Mouse (Mus musculus): ENCODE results near the gene Slc27a5.

Slc27a5 gene

GRCm38 (mm10) chr7:12998053-12998452 lies at the start of gene Slc27a5:
TSS of gene Slc27a5 (minus strand) at chr7:12998192.
- DNase-seq (ENCODE audit: low spot score in 2 of 2) = no peak

GRCm38 (mm10) chr7:13046084-13046483 lies 48.1 kb upstream of the Slc27a5 start:
- DNase-seq (ENCODE audit: low spot score in 2 of 2) = peak in 1 of 2 experiments; percentile 63

DNA sequence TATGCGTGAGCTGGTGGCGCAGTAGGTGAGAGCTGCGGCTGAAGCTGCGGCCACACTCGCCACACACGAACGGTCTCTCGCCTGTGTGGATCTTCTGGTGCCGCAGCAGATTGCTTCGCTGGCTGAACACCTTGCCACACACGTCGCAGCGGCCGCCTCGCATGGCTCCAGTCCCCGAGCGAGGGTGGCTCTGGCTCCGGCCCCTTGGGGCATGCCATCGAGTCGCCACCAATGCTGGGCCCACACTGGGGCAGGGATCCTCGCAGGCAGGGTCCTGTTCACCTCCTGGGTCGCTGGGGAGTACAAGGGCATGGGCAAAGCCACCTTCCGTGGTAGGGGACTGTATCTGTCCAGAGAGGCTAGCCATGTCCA lies 46.2 kb upstream of the Slc27a5 start:
- DNase-seq (ENCODE audit: low spot score in 2 of 2) = no peak

GRCm38 (mm10) chr7:13043445-13044253 lies 45.7 kb upstream of the Slc27a5 start:
- no peak for DNase-seq (ENCODE audit: low spot score in 2 of 2)

DNA sequence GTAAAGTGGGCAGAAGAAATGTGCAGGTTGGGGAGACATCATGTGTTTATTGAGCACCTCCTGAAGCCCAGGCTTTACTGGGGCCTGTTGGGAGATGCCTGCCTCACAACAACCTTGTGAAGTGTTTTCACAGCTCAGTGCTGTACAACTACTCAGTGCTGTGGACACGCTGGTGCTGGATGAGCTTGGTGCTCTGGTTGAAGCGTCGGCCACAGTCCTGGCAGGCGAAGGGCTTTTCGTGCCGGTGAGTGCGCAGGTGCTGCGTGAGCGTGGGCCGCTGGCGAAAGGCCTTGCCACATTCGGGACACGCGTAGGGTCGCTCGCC lies 45.1 kb upstream of the Slc27a5 start:
- DNase-seq (ENCODE audit: low spot score in 2 of 2) = no peak

DNA sequence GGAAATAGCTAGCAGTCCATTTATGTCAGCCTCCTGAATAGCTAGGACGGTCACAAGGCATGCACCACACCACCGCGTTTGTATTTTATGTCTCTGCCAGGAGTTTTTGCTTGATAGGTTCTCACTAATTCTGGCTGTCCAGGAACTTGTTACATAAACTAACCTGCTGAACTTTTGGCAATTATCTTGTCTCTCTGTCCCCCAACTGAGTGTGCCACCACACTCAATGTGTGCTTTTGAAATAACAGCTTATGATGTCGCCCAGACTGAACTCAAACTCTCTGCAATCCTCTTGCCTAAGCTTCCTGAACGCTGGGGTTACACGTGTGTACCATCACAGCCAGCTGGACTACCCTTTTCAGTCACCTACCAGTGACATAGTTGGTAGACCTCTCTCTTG lies 44.5 kb upstream of the Slc27a5 start:
- DNase-seq (ENCODE audit: low spot score in 2 of 2) = no peak

- no peak for DNase-seq (ENCODE audit: low spot score in 2 of 2)
Observed at GRCm38 (mm10) chr7:13041256-13041655, 43.3 kb upstream of the Slc27a5 start.

GRCm38 (mm10) chr7:13039181-13039580 lies 41.2 kb upstream of the Slc27a5 start:
- no peak for DNase-seq (ENCODE audit: low spot score in 2 of 2)

- no peak for DNase-seq (ENCODE audit: low spot score in 2 of 2)
Observed at GRCm38 (mm10) chr7:13038621-13039169, 40.7 kb upstream of the Slc27a5 start.

DNA sequence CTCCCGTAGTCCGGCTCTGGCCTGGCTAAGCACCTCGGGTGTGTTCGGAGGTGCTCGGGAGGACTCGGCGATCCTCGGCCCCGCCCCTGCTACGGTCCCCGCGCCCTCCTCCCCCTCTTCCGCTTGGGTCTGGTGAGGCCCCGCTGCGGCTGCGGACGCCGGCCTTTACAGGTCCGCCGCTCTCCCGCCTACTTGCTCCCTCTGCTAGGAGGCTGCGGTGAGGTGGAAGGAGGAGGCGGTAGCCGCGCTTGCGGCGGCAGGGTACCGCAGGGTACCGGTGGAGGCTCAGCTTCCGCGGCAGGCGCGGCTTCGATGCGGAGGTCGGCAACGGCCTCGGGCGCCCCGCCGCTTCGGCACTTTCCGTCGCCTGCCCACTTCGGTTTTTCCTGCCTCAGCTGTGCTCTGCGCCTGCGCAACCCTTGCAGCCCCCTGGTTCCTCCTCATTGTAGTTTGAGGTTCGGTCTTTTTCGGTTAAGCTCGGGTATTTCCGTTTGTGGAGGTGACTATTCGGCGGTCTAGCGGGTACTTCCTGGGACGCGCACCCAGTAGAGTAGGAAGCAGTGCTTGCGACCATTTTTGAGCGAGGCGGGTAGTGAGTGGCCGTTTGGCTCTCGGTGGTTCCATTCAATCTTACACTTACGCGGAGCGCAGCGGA lies 40.0 kb upstream of the Slc27a5 start, which contains the start of gene Ube2m:
TSS of gene Ube2m (minus strand) at position 375 of the 655 bp plus-strand sequence.
- peak; percentile 99 to 100 for DNase-seq (ENCODE audit: low spot score in 2 of 2)

DNA sequence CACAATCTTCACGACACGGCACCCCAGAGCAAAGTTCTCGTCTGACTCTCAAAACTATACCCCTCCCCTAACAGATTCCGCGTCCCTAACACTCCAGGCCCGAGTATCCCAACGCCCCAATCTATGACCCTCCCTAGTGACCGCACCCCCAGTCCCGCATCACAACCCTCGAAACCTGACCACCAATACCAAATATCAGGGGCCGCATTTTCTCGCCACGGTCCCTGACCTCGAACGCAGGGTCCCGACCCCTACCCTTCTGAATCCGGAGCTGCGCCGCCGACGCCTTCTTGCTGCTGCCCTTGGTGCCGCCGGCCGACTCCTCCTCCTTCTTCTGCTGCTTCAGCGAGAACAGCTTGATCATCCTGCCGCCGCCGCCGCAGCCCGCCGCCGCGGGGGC lies 39.4 kb upstream of the Slc27a5 start:
- peak in 1 of 2 experiments; percentile 71 for DNase-seq (ENCODE audit: low spot score in 2 of 2)

DNA sequence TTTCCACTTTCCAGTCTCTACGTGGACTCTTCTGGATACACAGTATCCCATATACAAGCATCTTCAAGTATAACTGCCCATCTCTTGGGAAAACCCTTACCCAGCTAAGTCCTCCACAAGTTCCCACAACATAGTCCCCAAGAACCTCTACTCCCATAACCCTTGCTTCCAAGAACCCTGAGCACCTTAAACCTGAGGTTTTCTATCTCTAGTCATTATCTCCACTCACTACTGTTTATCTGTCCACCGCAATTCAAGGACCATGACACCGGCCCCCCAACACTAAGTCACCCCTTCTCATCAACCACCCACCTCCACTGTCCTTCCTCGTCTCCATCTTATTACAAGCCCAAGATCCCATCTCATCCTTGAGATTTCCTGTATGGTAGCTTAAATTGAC lies 38.8 kb upstream of the Slc27a5 start:
- DNase-seq (ENCODE audit: low spot score in 2 of 2) = no peak

- peak in 1 of 2 experiments; percentile 43 for DNase-seq (ENCODE audit: low spot score in 2 of 2)
Observed at GRCm38 (mm10) chr7:13035211-13035855, 37.3 kb upstream of the Slc27a5 start.

- peak; percentile 97 to 98 for DNase-seq (ENCODE audit: low spot score in 2 of 2)
Observed at GRCm38 (mm10) chr7:13034148-13034977, 36.4 kb upstream of the Slc27a5 start, which contains the start of gene Chmp2a. TSS of gene Chmp2a (minus strand) at chr7:13034807.

GRCm38 (mm10) chr7:13033451-13034147 lies 35.6 kb upstream of the Slc27a5 start:
- DNase-seq (ENCODE audit: low spot score in 2 of 2) = no peak

DNA sequence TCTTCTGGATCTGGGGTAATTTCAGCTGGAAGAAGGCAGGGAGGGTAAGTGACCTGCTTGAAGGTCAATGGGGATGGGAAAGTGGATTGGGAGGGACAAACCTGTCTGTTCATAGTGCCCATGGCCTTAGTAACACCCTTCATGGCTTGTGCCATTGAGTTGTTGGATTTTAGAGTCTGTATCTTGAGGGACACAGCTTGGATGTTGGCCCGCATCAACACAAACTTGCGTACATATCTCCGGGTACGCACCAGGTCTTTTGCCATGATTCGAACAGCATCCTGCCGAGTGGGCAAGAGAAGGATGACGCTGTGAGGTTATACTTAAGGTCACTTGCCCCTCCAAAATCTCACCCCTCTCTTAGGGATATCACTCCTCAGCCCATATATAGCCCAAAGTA lies 34.5 kb upstream of the Slc27a5 start:
- no peak for DNase-seq (ENCODE audit: low spot score in 2 of 2)

DNA sequence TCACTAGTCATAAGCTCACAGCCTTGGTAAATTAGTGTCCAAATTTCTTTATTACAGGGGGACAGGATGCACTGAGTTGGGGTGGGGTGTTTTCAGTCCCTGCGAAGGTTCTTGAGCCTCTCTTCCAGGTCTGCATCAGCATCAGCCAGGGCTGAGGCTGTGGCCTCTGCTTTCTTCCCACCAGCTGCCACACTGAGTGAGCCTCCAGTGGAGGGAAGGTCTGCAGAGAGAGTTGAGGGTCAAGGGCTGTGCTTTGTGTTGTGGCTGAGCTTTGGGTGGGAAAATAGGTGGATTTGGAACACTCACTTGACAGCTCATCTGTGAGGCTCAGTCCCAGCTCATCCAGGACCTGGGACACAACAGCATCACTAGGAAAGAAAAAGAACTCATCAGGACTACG lies 34.0 kb upstream of the Slc27a5 start:
- DNase-seq (ENCODE audit: low spot score in 2 of 2) = no peak

- DNase-seq (ENCODE audit: low spot score in 2 of 2) = no peak
Observed at GRCm38 (mm10) chr7:13031069-13031468, 33.1 kb upstream of the Slc27a5 start.

- DNase-seq (ENCODE audit: low spot score in 2 of 2) = no peak
Observed at GRCm38 (mm10) chr7:13028986-13029385, 31.0 kb upstream of the Slc27a5 start.

GRCm38 (mm10) chr7:13025511-13026112 lies 27.6 kb upstream of the Slc27a5 start:
- DNase-seq (ENCODE audit: low spot score in 2 of 2) = no peak
